Mouse (Mus musculus) bone marrow, adult 2 months (tissue): ENCODE measurements at regions not wholly inside any gene's neighbourhood (a gene's known extent, or its start where the extent isn't known, plus 50 kb on each side); places are given as distances from the start of the nearest gene placed in this dataset.

ENCODE experiments used
- CTCF ChIP-seq: fragments of 200-500 bp; IDR thresholded peaks from 2 replicates; pipeline ENCODE4 v1.5.1; 2011; ENCODE audit warnings: low read length, control low read depth; ENCODE audit not compliant: control insufficient read depth, insufficient read depth
- POLR2A ChIP-seq: fragments of 200-500 bp; IDR thresholded peaks from 2 replicates; pipeline ENCODE4 v1.6.1; 2011; ENCODE audit warnings: low read depth, mild to moderate bottlenecking, control low read depth, low read length, borderline replicate concordance; ENCODE audit not compliant: control insufficient read depth

DNA sequence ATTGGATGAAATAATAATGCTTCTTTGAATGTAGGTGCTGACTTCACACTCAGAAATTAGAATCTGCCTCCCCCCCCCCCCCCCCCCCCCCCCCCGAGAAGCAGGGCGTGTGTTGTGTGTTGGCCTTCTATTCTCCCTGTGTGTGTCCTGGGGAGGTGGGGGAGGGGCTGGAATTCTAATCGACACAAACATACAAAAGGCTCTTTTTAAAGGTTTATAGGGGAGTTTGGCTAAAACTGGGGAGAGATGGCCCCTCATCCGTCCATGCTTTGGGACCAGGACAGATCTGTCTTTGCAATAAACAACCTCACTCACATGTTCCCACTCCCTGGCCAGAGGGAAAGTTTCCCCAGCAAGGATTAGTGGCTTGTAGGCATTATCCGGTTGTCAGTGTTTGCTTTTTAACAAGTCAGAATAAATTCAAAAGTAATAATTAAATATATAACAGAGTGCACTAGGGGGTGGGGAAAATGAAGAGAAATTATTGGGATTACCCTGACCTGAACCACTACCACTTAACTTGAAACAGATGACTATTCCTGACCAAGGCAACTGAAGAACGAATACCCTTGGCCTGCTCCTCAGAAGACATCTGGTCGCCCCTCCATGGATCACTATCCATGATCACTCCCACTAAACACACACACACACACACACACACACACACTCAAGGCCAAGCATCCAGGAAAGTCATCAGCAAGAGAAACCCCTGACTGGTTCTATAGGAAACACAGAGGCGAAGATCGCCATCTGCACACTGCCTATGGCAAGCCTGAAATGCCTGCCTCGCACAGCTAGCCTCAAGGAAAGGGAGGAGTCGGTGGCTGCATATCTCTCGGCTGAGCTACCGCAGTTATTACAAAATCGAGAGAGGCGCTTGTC, 223.5 kb upstream of the Rgma start:
- TF ChIP-seq POLR2A (no peak), CTCF (no peak)
